Mouse (Mus musculus): ENCODE data around the gene Ano10.

DNA sequence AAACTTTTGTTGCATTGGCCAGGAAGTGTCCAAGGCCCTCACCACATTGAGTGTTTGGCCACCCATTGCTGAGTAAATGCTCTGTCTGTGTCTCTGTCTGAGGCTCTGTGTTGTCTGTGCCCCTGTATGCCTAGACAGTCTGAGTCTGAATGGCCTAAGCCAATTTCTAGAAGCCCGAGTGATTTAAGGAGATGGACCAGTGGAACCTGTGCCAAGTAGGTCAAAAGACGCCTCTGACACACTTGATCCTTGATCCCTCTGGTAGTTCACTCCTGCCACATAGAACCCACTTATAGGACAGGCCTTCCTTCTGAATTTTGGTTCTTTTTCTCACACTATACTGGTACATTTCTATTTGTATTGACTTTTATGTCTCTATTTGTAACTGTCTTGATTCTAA is 17.6 kb downstream of the Ano10 start:
- TF ChIP-seq POLR2A (IDR thresholded peaks at IDR 0.05; ENCODE audit: insufficient read depth, low read depth, low read length): no peak
- TF ChIP-seq CTCF (IDR thresholded peaks at IDR 0.05; ENCODE audit: insufficient read depth, low read depth, low read length): no peak

Measured in olfactory bulb, adult 2 months (tissue).